Mouse (Mus musculus) intestine, embryonic 15.5 days (tissue): ENCODE results near the gene Nid2. TPM values are rescaled to one million over a fixed set of nuclear protein-coding genes. Genes with fewer than 3 reads are reported as not detected.

Source experiments
- ATAC-seq: fragments of 200-750 bp; cut with Nextera tagmentation; 2 replicates; pipeline ENCODE4 v1.8.0; 2017; ENCODE audit warnings: moderate TSS enrichment, moderate library complexity
- H3K27ac ChIP-seq: fragments of 300-500 bp; sonication (generic); 2 replicates; pipeline ENCODE4 v1.5.1; 2015; ENCODE audit warnings: mild to moderate bottlenecking, inconsistent platforms
- H3K27me3 ChIP-seq: fragments of 300-500 bp; sonication (generic); replicated peaks from 2 replicates; pipeline ENCODE4 v1.6.1; 2015; ENCODE audit warnings: inconsistent platforms
- H3K36me3 ChIP-seq: fragments of 300-500 bp; sonication (generic); 2 replicates; pipeline ENCODE4 v1.6.1; 2015; ENCODE audit warnings: inconsistent platforms
- H3K4me1 ChIP-seq: fragments of 300-500 bp; sonication (generic); replicated peaks from 2 replicates; pipeline ENCODE4 v1.6.1; 2015; ENCODE audit warnings: inconsistent platforms
- H3K4me2 ChIP-seq: fragments of 300-500 bp; sonication (generic); replicated peaks from 2 replicates; pipeline ENCODE4 v1.6.1; 2015; ENCODE audit warnings: mild to moderate bottlenecking, inconsistent platforms
- H3K4me3 ChIP-seq: fragments of 300-500 bp; sonication (generic); replicated peaks from 2 replicates; pipeline ENCODE4 v1.5.1; 2015; ENCODE audit warnings: inconsistent platforms
- H3K9ac ChIP-seq: fragments of 300-500 bp; sonication (generic); 2 replicates; pipeline ENCODE4 v1.6.1; 2015; ENCODE audit warnings: inconsistent platforms
- H3K9me3 ChIP-seq: fragments of 300-500 bp; sonication (generic); 2 replicates; pipeline ENCODE4 v1.6.1; 2016; ENCODE audit warnings: inconsistent platforms
- WGBS: fragments of 180-500 bp; shearing (Covaris S2); methylation state at CpG from one replicate; pipeline ENCODE4 v1.1.7; 2015; 5-methylcytosine and 5-hydroxymethylcytosine counted together
- polyA plus RNA-seq: library from polyadenylated mRNA; unstranded; fragments of >200 nt; fragmentation: Nextera tagmentation; extraction: Ambion mirVana; gene quantifications from 2 replicates; pipeline ENCODE4 v1.2.1, GENCODE M21; 2015

The Nid2 gene
- polyA plus RNA-seq, 1 experiment from 2014 or later = 76.8 TPM

DNA sequence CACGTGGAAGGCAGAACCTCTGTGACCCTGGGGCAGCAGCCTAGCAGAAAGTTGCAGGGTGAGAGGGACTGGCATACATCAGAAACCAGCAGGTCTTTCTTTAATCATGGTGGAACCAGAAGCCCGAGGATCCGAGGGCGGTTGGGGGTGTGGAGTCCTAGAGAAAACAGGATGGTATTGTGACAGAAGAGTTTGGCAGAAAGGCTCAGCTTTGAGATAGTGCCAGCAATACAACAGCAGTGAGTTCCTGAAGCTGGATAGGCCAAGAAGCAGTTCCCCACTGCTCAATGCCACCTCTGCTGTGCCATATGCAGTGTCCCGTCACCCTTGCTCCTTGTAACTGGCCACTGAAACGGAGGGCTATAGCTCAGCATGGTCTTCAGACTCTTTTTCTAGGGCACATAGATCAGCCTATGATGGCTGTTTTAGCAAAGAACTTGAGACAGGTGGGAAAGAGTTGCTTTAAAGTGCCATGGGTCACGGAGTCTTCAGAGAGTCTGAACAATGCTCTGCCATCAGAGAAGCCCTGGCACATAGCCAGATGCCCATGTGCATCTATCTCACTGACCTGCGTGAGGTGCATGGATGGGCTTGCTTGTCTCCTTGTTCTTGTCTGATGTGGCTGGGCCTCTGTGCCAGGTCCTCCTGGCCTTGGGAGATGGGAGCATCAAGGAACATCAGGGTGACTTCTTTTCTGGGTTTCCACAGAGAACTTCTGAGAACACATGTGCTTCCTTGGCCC lies 50.6 kb downstream of the Nid2 start:
- H3K9ac ChIP-seq = no peak overlapping the region
- H3K36me3 ChIP-seq = no peaks in the 10 kb centered on the region
- WGBS = 84% methylated on average over 8 of the region's 8 CpGs
- ATAC-seq = no peak
- no peak overlapping the region for H3K4me2 ChIP-seq
- H3K27me3 ChIP-seq = no peaks in the 10 kb centered on the region
- H3K27ac ChIP-seq = no peak overlapping the region
- no peaks in the 10 kb centered on the region for H3K9me3 ChIP-seq
- H3K4me3 ChIP-seq = no peak overlapping the region
- H3K4me1 ChIP-seq = no peaks in the 10 kb centered on the region

DNA sequence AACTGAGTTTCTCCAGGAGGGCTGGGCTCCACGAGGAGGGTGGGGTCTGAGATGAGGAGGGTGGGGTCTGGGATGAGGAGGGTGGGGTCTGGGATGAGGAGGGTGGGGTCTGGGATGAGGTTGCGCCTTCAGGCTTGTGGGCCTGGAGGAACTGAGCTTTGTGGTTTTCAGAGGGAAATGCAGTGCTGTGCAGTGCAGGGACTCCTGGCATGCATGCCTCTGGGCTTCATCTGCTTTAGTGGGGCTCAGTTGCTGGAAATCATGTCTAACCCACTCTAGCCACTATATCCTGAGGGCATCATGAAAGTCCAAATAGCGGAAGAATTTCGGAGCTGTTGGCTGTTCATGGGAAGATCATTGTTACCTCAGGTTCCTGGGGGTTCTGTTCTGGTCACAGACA lies 52.2 kb downstream of the Nid2 start:
- H3K27me3 ChIP-seq = no peaks in the 10 kb centered on the region
- no peak for ATAC-seq
- no peak overlapping the region for H3K9ac ChIP-seq
- 67% methylated on average over 4 of the region's 4 CpGs for WGBS
- H3K27ac ChIP-seq = no peak overlapping the region
- H3K4me2 ChIP-seq = no peak overlapping the region
- no peak overlapping the region for H3K4me3 ChIP-seq
- H3K36me3 ChIP-seq = no peaks in the 10 kb centered on the region
- H3K9me3 ChIP-seq = no peaks in the 10 kb centered on the region
- no peaks in the 10 kb centered on the region for H3K4me1 ChIP-seq

DNA sequence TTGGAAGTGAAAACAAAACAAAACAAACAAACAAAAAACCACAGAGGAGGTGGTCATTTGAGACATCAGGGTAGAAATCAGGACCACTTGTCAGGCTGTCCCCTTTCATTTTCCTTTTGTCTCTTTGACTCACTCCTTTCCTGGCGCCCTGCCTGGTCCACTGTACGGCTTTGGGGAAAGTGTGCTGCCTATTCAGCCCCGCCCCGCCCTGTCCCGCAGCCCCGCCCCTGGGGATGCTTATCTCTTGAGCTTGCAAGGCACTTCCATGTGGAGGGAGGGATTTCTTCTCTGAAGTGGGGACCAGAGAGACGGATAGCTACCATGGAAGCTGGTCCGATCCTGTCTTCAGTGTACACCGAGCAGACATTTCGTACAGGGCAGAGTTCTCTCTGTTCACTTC lies 52.6 kb downstream of the Nid2 start:
- 60% methylated on average over 10 of the region's 10 CpGs for WGBS
- Histone ChIP-seq H3K4me3 (no peak overlapping the region), H3K36me3 (no peaks in the 10 kb centered on the region), H3K4me2 (no peak overlapping the region), H3K9me3 (no peaks in the 10 kb centered on the region), H3K4me1 (no peaks in the 10 kb centered on the region), H3K27ac (no peak overlapping the region), H3K27me3 (no peaks in the 10 kb centered on the region), H3K9ac (no peak overlapping the region)
- no peak for ATAC-seq

DNA sequence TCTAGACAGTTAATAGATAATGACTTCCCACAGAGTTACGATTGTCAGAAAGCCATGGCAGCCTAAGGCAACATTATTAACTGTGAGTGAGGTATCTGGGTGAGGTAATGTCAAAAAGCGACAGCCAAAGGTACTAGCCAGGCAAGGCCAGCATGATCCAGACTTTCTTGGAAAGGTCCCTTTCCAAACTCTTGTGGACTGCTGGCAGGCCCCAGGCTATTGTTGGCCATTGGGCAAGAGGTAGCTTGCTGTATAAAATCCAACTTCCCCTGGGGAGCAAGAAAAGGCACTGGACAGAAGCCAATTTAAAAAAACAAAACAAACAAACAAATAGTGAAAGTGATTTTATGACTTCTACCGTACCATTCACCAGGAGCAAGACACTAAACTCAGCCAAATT lies 56.3 kb downstream of the Nid2 start:
- Histone ChIP-seq H3K27me3 (no peaks in the 10 kb centered on the region), H3K9ac (no peak overlapping the region), H3K9me3 (no peaks in the 10 kb centered on the region), H3K36me3 (0 out of 2 replicates have a peak, but pooled peaks cover 3% of the 10 kb centered on the region), H3K27ac (no peak overlapping the region), H3K4me2 (no peak overlapping the region), H3K4me1 (no peaks in the 10 kb centered on the region), H3K4me3 (no peak overlapping the region)
- no peak for ATAC-seq
- 84% methylated on average over 3 of the region's 3 CpGs for WGBS

DNA sequence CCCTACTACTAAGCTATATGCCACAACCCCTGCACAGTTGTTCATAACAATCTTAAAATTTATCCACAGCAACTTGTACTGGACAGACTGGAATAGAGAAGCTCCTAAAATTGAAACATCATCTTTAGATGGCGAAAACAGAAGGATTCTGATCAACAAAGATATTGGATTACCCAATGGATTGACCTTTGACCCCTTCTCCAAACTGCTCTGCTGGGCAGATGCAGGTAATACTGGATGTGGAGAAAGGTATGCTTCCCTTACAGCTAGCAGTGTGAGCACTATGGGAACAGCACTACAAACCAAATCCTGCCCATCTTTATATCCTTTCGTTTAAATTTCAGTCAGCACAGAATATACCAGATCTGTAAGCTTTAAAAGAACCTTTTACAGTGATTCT lies 56.8 kb downstream of the Nid2 start:
- Histone ChIP-seq H3K36me3 (0 out of 2 replicates have a peak, but pooled peaks cover 5% of the 10 kb centered on the region), H3K9me3 (no peaks in the 10 kb centered on the region), H3K4me1 (no peaks in the 10 kb centered on the region), H3K27ac (no peak overlapping the region), H3K4me3 (no peak overlapping the region), H3K9ac (no peak overlapping the region), H3K27me3 (no peaks in the 10 kb centered on the region), H3K4me2 (no peak overlapping the region)
- 90% methylated on average over 2 of the region's 2 CpGs for WGBS
- ATAC-seq = no peak

DNA sequence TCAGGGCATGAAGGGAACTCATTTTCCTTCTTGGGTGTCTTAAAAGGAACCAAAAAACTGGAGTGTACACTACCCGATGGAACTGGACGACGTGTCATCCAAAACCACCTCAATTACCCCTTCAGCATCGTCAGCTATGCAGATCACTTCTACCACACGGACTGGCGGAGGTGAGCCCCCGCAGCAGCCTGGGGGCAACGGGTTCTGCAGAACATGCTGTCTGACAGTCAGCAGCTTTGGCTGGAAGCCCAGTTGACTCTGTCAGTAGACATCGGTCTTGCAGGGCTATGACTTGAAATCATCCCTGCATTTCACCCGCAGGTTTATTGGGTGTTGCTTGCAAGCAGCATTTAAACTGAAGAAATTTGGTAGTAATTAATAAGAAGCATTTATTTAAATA lies 58.9 kb downstream of the Nid2 start:
- no peak for ATAC-seq
- 79% methylated on average over 10 of the region's 10 CpGs for WGBS
- H3K27me3 ChIP-seq = no peaks in the 10 kb centered on the region

DNA sequence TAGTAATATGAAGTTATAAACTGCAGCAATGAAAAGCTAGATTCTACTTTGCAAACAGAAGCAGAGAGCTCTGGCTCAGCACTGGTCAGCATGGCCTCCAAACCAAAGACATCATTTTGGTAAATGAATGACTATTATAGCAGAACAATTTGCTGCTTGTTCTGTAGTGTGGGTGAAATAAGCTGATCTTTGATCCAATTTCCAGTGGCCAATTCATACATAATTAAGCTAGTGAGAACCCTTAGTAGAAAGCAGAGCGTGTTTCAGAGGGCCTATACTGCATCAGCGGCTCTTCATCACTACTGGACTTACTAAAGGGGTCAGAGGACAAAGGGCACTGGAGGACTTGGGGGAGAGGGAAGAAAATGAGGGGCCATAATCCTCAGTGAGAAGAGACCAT lies 62.0 kb downstream of the Nid2 start:
- WGBS = 78% methylated on average over 2 of the region's 2 CpGs
- no peak overlapping the region for H3K9ac ChIP-seq
- no peak overlapping the region for H3K27ac ChIP-seq
- no peaks in the 10 kb centered on the region for H3K4me1 ChIP-seq
- no peaks in the 10 kb centered on the region for H3K27me3 ChIP-seq
- H3K4me2 ChIP-seq = no peak overlapping the region
- no peak for ATAC-seq
- peaks cover 16% of the 10 kb centered on the region; the same call in 1 of the 2 replicates for H3K36me3 ChIP-seq
- no peak overlapping the region for H3K4me3 ChIP-seq
- no peaks in the 10 kb centered on the region for H3K9me3 ChIP-seq

More for the DNA sequence above, 58.9 kb downstream of the Nid2 start:
- no peak overlapping the region for H3K4me3 ChIP-seq
- H3K4me2 ChIP-seq = no peak overlapping the region
- no peaks in the 10 kb centered on the region for H3K4me1 ChIP-seq
- H3K27ac ChIP-seq = no peak overlapping the region
- no peak overlapping the region for H3K9ac ChIP-seq
- H3K9me3 ChIP-seq = no peaks in the 10 kb centered on the region
- H3K36me3 ChIP-seq = 0 out of 2 replicates have a peak, but pooled peaks cover 9% of the 10 kb centered on the region

DNA sequence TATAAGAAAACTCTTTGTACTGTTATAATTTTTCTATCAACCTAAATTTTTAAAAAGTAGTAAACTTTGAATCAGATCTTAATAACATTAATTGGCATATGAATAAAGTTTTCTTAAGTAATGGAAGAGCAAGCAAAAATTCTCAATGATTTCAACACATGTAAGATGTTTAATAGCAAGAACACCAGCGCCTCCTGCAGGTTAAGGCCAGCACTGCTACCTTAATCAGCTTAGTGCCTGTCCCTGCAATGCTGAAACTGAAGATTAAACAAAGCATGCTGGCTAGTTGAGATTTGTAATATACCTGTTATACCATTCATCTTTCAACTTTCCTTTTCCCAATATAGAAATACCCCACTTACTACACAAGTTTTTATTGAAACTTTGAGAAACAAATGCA lies 66.9 kb downstream of the Nid2 start:
- 0 out of 2 replicates have a peak, but pooled peaks cover 6% of the 10 kb centered on the region for H3K4me1 ChIP-seq
- no peak overlapping the region for H3K27ac ChIP-seq
- no peaks in the 10 kb centered on the region for H3K27me3 ChIP-seq
- WGBS = 11% methylated on average over 1 of the region's 1 CpGs
- H3K9me3 ChIP-seq = no peaks in the 10 kb centered on the region
- H3K4me2 ChIP-seq = no peak overlapping the region
- no peak overlapping the region for H3K4me3 ChIP-seq
- H3K36me3 ChIP-seq = peaks cover 17% of the 10 kb centered on the region
- ATAC-seq = no peak; the same call in 1 of the 2 replicates
- no peak overlapping the region for H3K9ac ChIP-seq

DNA sequence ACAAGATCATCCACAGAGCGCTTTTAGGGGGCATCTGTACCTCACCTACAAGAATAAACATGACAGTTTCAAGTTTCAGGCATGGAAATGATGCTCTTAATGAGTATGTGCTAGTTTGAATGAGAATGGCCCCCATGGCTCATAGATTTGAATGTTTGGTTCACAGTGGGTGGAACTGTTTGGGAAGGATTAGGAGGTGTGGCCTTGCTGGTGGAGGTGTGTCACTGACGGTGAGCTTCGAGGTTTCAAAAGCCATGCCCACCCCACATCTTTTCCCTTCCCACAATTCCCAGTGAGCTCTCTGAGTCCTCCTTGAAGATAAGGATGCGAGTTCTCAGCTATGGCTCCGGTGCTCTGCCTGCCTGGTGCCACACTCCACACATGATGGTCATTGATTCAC lies 70.6 kb downstream of the Nid2 start:
- H3K4me1 ChIP-seq = 0 out of 2 replicates have a peak, but pooled peaks cover 6% of the 10 kb centered on the region
- no peak overlapping the region for H3K4me3 ChIP-seq
- no peak overlapping the region for H3K9ac ChIP-seq
- no peaks in the 10 kb centered on the region for H3K27me3 ChIP-seq
- no peak overlapping the region for H3K27ac ChIP-seq
- no peak overlapping the region for H3K4me2 ChIP-seq
- WGBS = 96% methylated on average over 5 of the region's 5 CpGs
- peaks cover 6% of the 10 kb centered on the region; the same call in 1 of the 2 replicates for H3K36me3 ChIP-seq
- no peaks in the 10 kb centered on the region for H3K9me3 ChIP-seq
- ATAC-seq = no peak

DNA sequence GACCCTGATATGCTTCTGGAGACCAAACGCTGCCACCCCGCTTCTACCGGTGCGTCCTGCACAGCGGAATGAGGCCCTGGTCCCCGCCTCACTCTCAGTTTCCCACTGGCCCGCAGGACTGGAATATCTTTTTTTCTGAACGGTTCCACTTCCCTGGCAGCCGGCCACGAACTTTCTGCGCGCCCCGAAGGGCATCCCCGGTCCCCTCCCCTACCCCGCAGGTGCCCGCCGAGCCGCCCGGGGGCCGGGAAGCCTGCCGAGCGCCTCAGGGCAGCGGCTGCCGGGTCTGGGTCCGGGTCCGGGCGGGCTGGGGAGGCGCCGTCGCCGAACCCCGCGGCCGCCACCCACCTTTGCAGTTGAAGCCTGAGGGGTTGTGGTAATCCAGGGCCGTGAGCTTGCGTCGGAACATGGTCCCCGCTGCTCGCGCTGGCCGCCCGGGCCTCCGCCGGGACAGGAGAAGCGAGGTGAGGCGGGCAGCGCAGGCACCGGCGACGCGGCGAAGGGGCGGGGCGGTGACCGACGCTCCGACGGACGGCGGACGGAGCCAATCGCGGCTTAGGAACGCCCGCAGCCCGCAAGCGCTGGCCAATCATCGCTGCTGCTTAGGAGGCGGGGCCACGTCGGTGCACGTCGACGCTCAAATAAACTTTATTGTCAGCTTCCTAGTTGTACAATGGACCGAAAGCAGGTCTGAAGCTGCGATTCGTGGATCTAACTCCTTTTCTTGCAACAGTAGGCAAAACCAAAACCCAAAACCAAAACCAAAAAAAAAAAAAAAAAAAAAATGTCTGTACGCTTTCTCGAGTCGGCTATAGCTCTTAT lies 72.5 kb downstream of the Nid2 start, which contains the start of gene Rtraf:
Gene Rtraf (minus strand): TSS at position 504 of the 822 bp plus-strand sequence.
- Histone ChIP-seq H3K4me2 (peak within 1 kb of the TSS; percentile 73), H3K4me3 (peak within 1 kb of the TSS; percentile 96), H3K27me3 (no peaks in the 10 kb centered on the region), H3K27ac (peak within 1 kb of the TSS; percentile 74), H3K36me3 (peaks cover 6% of the 10 kb centered on the region; the same call in 1 of the 2 replicates), H3K4me1 (0 out of 2 replicates have a peak, but pooled peaks cover 6% of the 10 kb centered on the region), H3K9me3 (no peaks in the 10 kb centered on the region), H3K9ac (peak within 1 kb of the TSS; percentile 93)
- WGBS = under 1% methylated on average over 78 of the region's 80 CpGs
- ATAC-seq = peak; percentile 100

DNA sequence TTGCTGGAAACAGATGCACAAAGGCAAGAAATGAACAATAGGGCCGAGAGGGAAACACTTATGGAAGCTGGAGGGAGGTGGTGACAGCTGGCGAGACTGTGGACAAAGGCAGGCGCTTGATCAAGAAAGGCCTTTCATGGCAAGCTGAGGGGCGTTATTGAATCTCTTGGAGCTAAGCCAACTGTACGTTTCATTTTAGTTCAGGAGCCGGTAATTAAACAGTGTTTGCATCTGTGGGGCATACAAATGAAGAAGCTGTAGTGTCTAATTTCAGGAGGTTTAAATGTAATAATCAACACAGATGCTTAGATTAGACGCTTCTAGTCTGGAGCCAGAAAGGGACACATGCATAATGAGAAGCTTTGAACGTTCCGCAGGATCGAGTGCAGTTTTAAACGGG lies 74.4 kb downstream of the Nid2 start:
- Histone ChIP-seq H3K9ac (no peak overlapping the region), H3K27me3 (no peaks in the 10 kb centered on the region), H3K36me3 (peaks cover 6% of the 10 kb centered on the region; the same call in 1 of the 2 replicates), H3K9me3 (no peaks in the 10 kb centered on the region), H3K27ac (no peak overlapping the region), H3K4me1 (0 out of 2 replicates have a peak, but pooled peaks cover 3% of the 10 kb centered on the region), H3K4me2 (no peak overlapping the region), H3K4me3 (no peak overlapping the region)
- WGBS = 79% methylated on average over 11 of the region's 11 CpGs
- ATAC-seq = no peak

DNA sequence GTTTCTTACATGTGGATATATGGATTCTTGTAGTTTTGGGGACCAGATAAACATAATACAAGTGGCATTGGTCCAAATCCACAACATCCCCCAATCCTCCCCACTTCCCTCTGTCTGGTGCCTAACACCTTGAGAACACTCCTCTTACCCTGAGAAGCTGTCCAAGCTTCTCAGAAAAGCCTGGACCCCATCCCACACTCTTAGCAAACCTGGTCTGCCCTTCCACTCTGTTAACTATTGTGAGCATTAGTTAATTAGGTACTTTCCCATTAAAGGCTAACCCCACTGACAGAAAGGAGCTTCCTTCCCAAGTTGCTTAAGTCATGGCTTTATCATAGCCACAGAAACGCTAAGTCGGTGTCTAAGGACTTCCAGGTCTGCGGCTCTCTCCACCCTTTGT lies 85.2 kb downstream of the Nid2 start:
- no peaks in the 10 kb centered on the region for H3K36me3 ChIP-seq

More for the DNA sequence above, 85.2 kb downstream of the Nid2 start:
- H3K9me3 ChIP-seq = no peaks in the 10 kb centered on the region
- ATAC-seq = no peak
- H3K27ac ChIP-seq = no peak overlapping the region
- WGBS = 81% methylated on average over 3 of the region's 3 CpGs
- H3K27me3 ChIP-seq = no peaks in the 10 kb centered on the region
- H3K4me1 ChIP-seq = 0 out of 2 replicates have a peak, but pooled peaks cover 5% of the 10 kb centered on the region
- no peak overlapping the region for H3K4me2 ChIP-seq
- no peak overlapping the region for H3K9ac ChIP-seq
- no peak overlapping the region for H3K4me3 ChIP-seq
